Mouse (Mus musculus) intestine, postnatal 0 days (tissue): ENCODE results near the gene Tspoap1. TPM values are rescaled to one million over a fixed set of nuclear protein-coding genes. Genes with fewer than 3 reads are reported as not detected.
A peak's percentile ranks its signal among the peaks of the same experiment; 100 is the strongest.

Source experiments
- ATAC-seq: fragments of 200-750 bp; cut with Nextera tagmentation; 2 replicates; pipeline ENCODE4 v1.8.0; 2017; ENCODE audit warnings: mild to moderate bottlenecking, moderate TSS enrichment, moderate library complexity
- H3K27ac ChIP-seq: fragments of 300-500 bp; sonication (generic); 2 replicates; pipeline ENCODE4 v1.5.1; 2014; ENCODE audit warnings: mild to moderate bottlenecking, low read depth, low read length, moderate library complexity
- H3K27me3 ChIP-seq: fragments of 300-500 bp; sonication (generic); replicated peaks from 2 replicates; pipeline ENCODE4 v1.6.1; 2014; ENCODE audit warnings: low read length, mixed read lengths; ENCODE audit not compliant: control insufficient read depth, insufficient read depth
- H3K36me3 ChIP-seq: fragments of 300-500 bp; sonication (generic); 2 replicates; pipeline ENCODE4 v1.6.1; 2014; ENCODE audit warnings: mild to moderate bottlenecking, moderate library complexity; ENCODE audit not compliant: control insufficient read depth, insufficient read depth
- H3K4me1 ChIP-seq: fragments of 300-500 bp; sonication (generic); replicated peaks from 2 replicates; pipeline ENCODE4 v1.6.1; 2014; ENCODE audit warnings: antibody characterized with exemption, low read length, mixed read lengths; ENCODE audit not compliant: control insufficient read depth, insufficient read depth
- H3K4me2 ChIP-seq: fragments of 300-500 bp; sonication (generic); replicated peaks from 2 replicates; pipeline ENCODE4 v1.6.1; 2014; ENCODE audit warnings: low read depth, mild to moderate bottlenecking, moderate library complexity
- H3K4me3 ChIP-seq: fragments of 300-500 bp; sonication (generic); 2 replicates; pipeline ENCODE4 v1.5.1; 2014; ENCODE audit warnings: low read depth, low read length
- H3K9ac ChIP-seq: fragments of 300-500 bp; sonication (generic); 2 replicates; pipeline ENCODE4 v1.6.1; 2014; ENCODE audit warnings: mild to moderate bottlenecking, low read depth, low read length
- H3K9me3 ChIP-seq: fragments of 300-500 bp; sonication (generic); 2 replicates; pipeline ENCODE4 v1.6.1; 2016; ENCODE audit warnings: mixed run types; ENCODE audit not compliant: control insufficient read depth
- CTCF ChIP-seq: sonication (generic); IDR thresholded peaks from 2 replicates; pipeline ENCODE4 v1.5.1; 2016; ENCODE audit warnings: low read depth, mild to moderate bottlenecking, control low read depth, antibody characterized with exemption, moderate library complexity
- WGBS: fragments of 180-500 bp; shearing (Covaris S2); extraction: QIAGEN DNeasy Blood & Tissue Kit; methylation state at CpG from one replicate; pipeline ENCODE4 v1.1.7; 2014; 5-methylcytosine and 5-hydroxymethylcytosine counted together
- microRNA counts: library from miRNA; unstranded; fragments of <30 nt; microRNA quantifications from one replicate; lab custom pipeline; 2016
- microRNA-seq: library from miRNA; unstranded; fragments of <30 nt; microRNA quantifications from one replicate; pipeline ENCODE4, GENCODE M21; 2016
- polyA plus RNA-seq: library from polyadenylated mRNA; unstranded; fragments of >200 nt; fragmentation: Nextera tagmentation; extraction: Ambion mirVana; gene quantifications from 2 replicates; pipeline ENCODE4 v1.2.1, GENCODE M21; 2015

Tspoap1 gene
- polyA plus RNA-seq, 1 experiment from 2014 or later: 0.61 TPM

- Histone ChIP-seq H3K27ac (no peak within 1 kb of the TSS), H3K4me1 (no peaks in the 10 kb centered on the region), H3K4me3 (no peak within 1 kb of the TSS), H3K27me3 (no peaks in the 10 kb centered on the region), H3K4me2 (no peak within 1 kb of the TSS), H3K9me3 (no peaks in the 10 kb centered on the region), H3K36me3 (no peaks in the 10 kb centered on the region), H3K9ac (no peak within 1 kb of the TSS)
- no peak for TF ChIP-seq CTCF
- WGBS: 41% methylated on average over 10 of the region's 10 CpGs
- ATAC-seq: no peak
Observed at GRCm38 (mm10) chr11:87828239-87828900, 68.0 kb downstream of the Tspoap1 start, which contains the start of gene Lpo. Gene Lpo (minus strand): TSS chr11:87828289.

MicroRNAs within 50 kb of the gene (microRNA counts, 519-probe panel; counts per million panel counts)
- 4,684 counts per million, percentile 78 among the panel's probes with 10 or more counts for microRNA mmu-miR-142-3p (lab: Ali Mortazavi, UCI)
- 4,541 counts per million, percentile 73 among the panel's probes with 10 or more counts for microRNA mmu-miR-142-5p (lab: Ali Mortazavi, UCI)

Small RNA genes within 50 kb of the gene (microRNA-seq; reads per million reads assigned to microRNA genes)
- gene Mir142 (not detected), gene Mir142b (not detected)

Other genes starting within 250 kb of the Tspoap1 start
- not detected in 2 replicates for gene Gm11492, start 193.9 kb upstream of the Tspoap1 start, polyA plus RNA-seq
- gene Sept4, start 191.6 kb upstream of the Tspoap1 start, polyA plus RNA-seq: 47.2 and 47.3 TPM in 2 replicates
- gene Mtmr4, start 168.4 kb upstream of the Tspoap1 start, polyA plus RNA-seq: 11.1 and 12.2 TPM in 2 replicates
- gene Hsf5, start 143.4 kb upstream of the Tspoap1 start, polyA plus RNA-seq: 0.05 TPM in 1 of 2 replicates, not detected in the other
- 9.5 and 10.7 TPM in 2 replicates for gene Rnf43, start 97.8 kb upstream of the Tspoap1 start, polyA plus RNA-seq
- 79.7 and 87.5 TPM in 2 replicates for gene Supt4a, start 23.0 kb upstream of the Tspoap1 start, polyA plus RNA-seq
- gene Mpo, start 33.0 kb downstream of the Tspoap1 start, polyA plus RNA-seq: 0.12 and 0.27 TPM in 2 replicates
- 0.22 TPM in 1 of 2 replicates, not detected in the other for gene Lpo, start 67.7 kb downstream of the Tspoap1 start, polyA plus RNA-seq
- 2.4 and 2.6 TPM in 2 replicates for gene Mks1, start 92.7 kb downstream of the Tspoap1 start, polyA plus RNA-seq
- gene Epx, start 115.0 kb downstream of the Tspoap1 start, polyA plus RNA-seq: 0.16 TPM in 1 of 2 replicates, not detected in the other
- not detected in 2 replicates for gene Olfr462, start 131.7 kb downstream of the Tspoap1 start, polyA plus RNA-seq
- gene Olfr463, start 136.8 kb downstream of the Tspoap1 start, polyA plus RNA-seq: not detected in 2 replicates
- gene Olfr464, start 160.4 kb downstream of the Tspoap1 start, polyA plus RNA-seq: not detected in 2 replicates
- 52.4 and 57.4 TPM in 2 replicates for gene Dynll2, start 227.0 kb downstream of the Tspoap1 start, polyA plus RNA-seq